Mouse (Mus musculus) limb, embryonic 11.5 days (tissue): Measurements from ENCODE around the gene Apoc3. TPM values are rescaled to one million over a fixed set of nuclear protein-coding genes. Genes with fewer than 3 reads are reported as not detected.

Source experiments
- ATAC-seq: fragments of 200-750 bp; cut with Nextera tagmentation; 2 replicates; pipeline ENCODE4 v1.8.0; 2017; ENCODE audit warnings: low read depth; ENCODE audit not compliant: insufficient number of reproducible peaks, low FRiP score, low TSS enrichment
- DNase-seq: peaks from one replicate; pipeline ENCODE4 v3.0.0-alpha.2; 2015; ENCODE audit warnings: low spot score
- H3K27ac ChIP-seq: fragments of 300-500 bp; sonication (generic); replicated peaks from 2 replicates; pipeline ENCODE4 v1.5.1; 2014; ENCODE audit warnings: low read depth, mild to moderate bottlenecking, low read length
- H3K27me3 ChIP-seq: fragments of 300-500 bp; sonication (generic); 2 replicates; pipeline ENCODE4 v1.6.1; 2014; ENCODE audit warnings: mild to moderate bottlenecking, low read length, mixed read lengths; ENCODE audit not compliant: control insufficient read depth, insufficient read depth
- H3K36me3 ChIP-seq: fragments of 300-500 bp; sonication (generic); 2 replicates; pipeline ENCODE4 v1.6.1; 2014; ENCODE audit warnings: mild to moderate bottlenecking, low read length, moderate library complexity, mixed read lengths; ENCODE audit not compliant: control insufficient read depth, insufficient read depth
- H3K4me1 ChIP-seq: fragments of 300-500 bp; sonication (generic); 2 replicates; pipeline ENCODE4 v1.6.1; 2014; ENCODE audit warnings: low read length, mixed read lengths; ENCODE audit not compliant: control insufficient read depth, insufficient read depth
- H3K4me2 ChIP-seq: fragments of 300-500 bp; sonication (generic); 2 replicates; pipeline ENCODE4 v1.6.1; 2014; ENCODE audit warnings: low read depth, mild to moderate bottlenecking, moderate library complexity; ENCODE audit not compliant: severe bottlenecking
- H3K4me3 ChIP-seq: fragments of 300-500 bp; sonication (generic); 2 replicates; pipeline ENCODE4 v1.5.1; 2014; ENCODE audit warnings: low read depth, low read length
- H3K9ac ChIP-seq: fragments of 300-500 bp; sonication (generic); 2 replicates; pipeline ENCODE4 v1.6.1; 2014; ENCODE audit warnings: mild to moderate bottlenecking, low read length
- H3K9me3 ChIP-seq: fragments of 300-500 bp; sonication (generic); 2 replicates; pipeline ENCODE4 v1.6.1; 2016; ENCODE audit warnings: low read length; ENCODE audit not compliant: control insufficient read depth
- WGBS: fragments of 180-500 bp; shearing (Covaris S2); extraction: QIAGEN DNeasy Blood & Tissue Kit; methylation state at CpG from one replicate; pipeline ENCODE4 v1.1.7; 2014; 5-methylcytosine and 5-hydroxymethylcytosine counted together
- polyA plus RNA-seq: library from polyadenylated mRNA; unstranded; fragments of >200 nt; fragmentation: Nextera tagmentation; extraction: Ambion mirVana; gene quantifications from 2 replicates; pipeline ENCODE4 v1.2.1, GENCODE M21; 2014

The Apoc3 gene
- polyA plus RNA-seq, 1 experiment from 2014 or later = not detected

DNA sequence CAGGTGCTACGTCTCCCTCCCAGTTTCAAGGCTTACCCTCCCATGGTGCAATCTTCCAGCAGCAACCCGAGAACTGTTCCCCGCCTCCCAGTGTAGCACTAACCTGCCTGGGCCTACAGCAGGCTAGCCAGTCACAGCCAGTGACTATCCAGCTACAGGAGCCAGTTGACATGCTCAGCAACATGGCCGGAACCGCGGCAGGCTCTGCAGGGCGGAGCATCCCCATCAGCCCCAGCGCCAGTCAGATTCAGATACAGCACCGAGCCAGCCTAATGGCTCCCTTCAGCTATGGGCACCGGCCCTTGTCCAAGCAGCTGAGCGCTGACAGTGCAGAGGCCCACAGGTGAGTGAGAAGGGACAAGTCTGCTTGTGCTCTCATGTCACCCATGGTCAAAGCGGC lies 25.0 kb downstream of the Apoc3 start:
- Histone ChIP-seq H3K4me1 (peaks cover 4% of the 10 kb centered on the region; the same call in 1 of the 2 replicates), H3K9ac (no peak overlapping the region), H3K36me3 (peaks cover 8% of the 10 kb centered on the region; the same call in 1 of the 2 replicates), H3K9me3 (no peaks in the 10 kb centered on the region), H3K27me3 (no peaks in the 10 kb centered on the region), H3K27ac (no peak overlapping the region), H3K4me2 (no peak overlapping the region), H3K4me3 (no peak overlapping the region)
- DNase-seq (no peak), ATAC-seq (no peak)
- WGBS = 88% methylated on average over 12 of the region's 12 CpGs

DNA sequence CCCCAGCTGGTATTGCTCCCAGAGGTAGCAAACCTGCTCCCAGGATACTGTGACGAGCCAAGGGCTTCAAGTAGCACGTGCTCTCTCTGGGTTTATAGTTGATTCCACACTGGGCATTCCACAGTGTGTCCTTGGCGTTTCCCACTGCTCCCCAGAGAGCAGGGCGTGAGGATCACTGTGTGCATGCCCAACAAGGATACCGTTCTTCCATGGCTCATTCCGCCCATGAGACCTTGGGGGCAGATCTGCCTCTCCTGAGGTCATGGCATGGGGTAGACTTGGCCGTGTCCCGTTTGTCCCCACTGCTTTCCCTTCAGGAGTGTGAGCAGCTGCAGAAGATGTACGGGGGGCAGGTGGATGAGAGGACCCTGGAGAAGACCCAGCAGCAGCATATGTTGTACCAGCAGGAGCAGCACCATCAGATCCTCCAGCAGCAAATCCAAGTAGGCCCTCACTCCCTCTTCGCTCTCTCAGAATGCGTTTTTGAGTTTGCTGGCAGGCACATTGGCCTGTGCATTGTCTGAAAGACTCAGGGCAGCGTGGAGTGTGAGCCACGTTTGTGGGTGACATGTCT lies 26.9 kb downstream of the Apoc3 start:
- 81% methylated on average over 13 of the region's 13 CpGs for WGBS
- Histone ChIP-seq H3K4me3 (no peak overlapping the region), H3K27ac (no peak overlapping the region; the same call in 1 of the 2 replicates), H3K9ac (no peak overlapping the region), H3K27me3 (no peaks in the 10 kb centered on the region), H3K4me2 (no peak overlapping the region), H3K9me3 (no peaks in the 10 kb centered on the region), H3K4me1 (peaks cover 4% of the 10 kb centered on the region; the same call in 1 of the 2 replicates), H3K36me3 (peaks cover 6% of the 10 kb centered on the region; the same call in 1 of the 2 replicates)
- ATAC-seq = no peak
- peak; percentile 45 for DNase-seq

DNA sequence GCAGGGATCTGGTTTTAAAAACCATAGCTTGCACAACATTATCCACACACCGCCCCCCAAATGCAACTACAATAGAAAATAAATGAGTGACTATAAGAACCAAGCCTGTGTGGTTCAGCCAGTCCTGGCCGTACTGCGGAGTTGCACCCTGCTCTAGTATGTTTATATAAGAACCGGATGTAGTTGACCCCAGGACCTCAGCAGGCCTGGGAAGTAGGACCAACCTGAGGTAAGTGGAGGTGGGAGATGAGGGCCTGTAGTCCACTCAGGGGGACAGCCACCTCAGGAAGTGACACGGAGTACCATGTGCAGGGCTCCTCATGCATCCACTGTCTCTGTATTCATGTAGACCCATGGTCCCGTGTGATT lies 28.0 kb downstream of the Apoc3 start:
- Histone ChIP-seq H3K4me2 (no peak overlapping the region), H3K9me3 (no peaks in the 10 kb centered on the region), H3K4me1 (peaks cover 4% of the 10 kb centered on the region; the same call in 1 of the 2 replicates), H3K36me3 (peaks cover 6% of the 10 kb centered on the region; the same call in 1 of the 2 replicates), H3K4me3 (no peak overlapping the region), H3K27ac (no peak overlapping the region), H3K9ac (no peak overlapping the region), H3K27me3 (no peaks in the 10 kb centered on the region)
- WGBS = 82% methylated on average over 6 of the region's 6 CpGs
- DNase-seq (no peak), ATAC-seq (no peak)

DNA sequence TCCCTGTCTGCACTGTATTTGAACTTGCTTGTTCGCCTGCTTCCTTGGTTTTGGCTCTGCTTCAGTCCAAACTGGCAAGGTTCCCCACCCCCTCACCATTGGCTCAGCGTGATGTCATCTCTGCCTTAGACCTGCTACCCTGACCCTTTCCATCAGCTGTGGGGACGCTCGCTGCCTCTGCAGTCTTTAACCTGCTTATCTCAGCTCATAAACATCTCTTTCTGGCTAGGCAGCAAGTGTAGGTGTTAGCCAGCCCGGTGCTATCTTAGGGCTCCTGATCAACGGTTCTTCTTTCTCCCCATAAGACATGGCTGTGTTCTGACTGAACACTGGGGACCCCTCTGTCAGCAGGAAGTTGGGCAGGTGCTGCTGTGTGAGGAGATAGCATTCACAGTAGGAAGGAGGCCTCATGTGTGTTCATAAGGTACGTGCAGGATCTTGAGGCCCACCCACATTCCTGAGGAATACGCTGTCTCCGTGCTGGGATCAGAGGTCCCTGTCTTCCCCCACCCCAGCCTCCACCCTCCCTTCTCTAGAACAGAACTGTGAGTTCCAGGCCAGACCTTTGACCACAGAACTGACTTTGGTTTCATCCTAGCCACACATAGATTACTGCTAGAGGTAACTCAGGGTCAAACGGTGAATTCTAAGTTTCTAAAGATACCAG lies 28.5 kb downstream of the Apoc3 start:
- Histone ChIP-seq H3K9ac (no peak overlapping the region), H3K36me3 (peaks cover 4% of the 10 kb centered on the region; the same call in 1 of the 2 replicates), H3K27ac (no peak overlapping the region), H3K4me2 (no peak overlapping the region), H3K9me3 (no peaks in the 10 kb centered on the region), H3K4me3 (no peak overlapping the region), H3K4me1 (peaks cover 4% of the 10 kb centered on the region; the same call in 1 of the 2 replicates), H3K27me3 (no peaks in the 10 kb centered on the region)
- WGBS = 82% methylated on average over 10 of the region's 10 CpGs
- DNase-seq (no peak), ATAC-seq (no peak)

DNA sequence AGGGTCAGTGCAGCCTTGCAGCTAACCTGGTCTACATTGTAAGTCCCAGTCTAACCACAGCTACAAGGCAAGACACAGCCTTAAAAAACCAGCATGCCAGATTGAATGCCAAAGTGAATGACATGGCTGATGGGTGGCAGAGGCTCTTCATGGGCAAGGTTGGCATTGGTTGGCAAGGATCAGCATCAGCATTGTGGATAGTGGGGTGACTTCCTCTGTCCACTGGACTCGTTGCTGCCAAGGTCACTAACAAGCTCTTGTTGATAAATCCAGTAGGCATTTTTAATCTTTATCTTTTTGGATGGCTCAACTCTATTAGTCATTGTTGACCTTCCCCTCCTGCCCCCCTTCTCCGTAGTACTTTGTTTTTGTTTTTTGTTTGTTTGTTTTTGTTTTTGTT lies 35.8 kb downstream of the Apoc3 start:
- Histone ChIP-seq H3K27me3 (no peaks in the 10 kb centered on the region), H3K36me3 (peaks cover 5% of the 10 kb centered on the region; the same call in 1 of the 2 replicates), H3K9ac (no peak overlapping the region), H3K9me3 (no peaks in the 10 kb centered on the region), H3K4me3 (no peak overlapping the region), H3K4me1 (no peaks in the 10 kb centered on the region), H3K4me2 (no peak overlapping the region), H3K27ac (no peak overlapping the region)
- 85% methylated on average over 2 of the region's 2 CpGs for WGBS
- ATAC-seq (no peak), DNase-seq (no peak)

DNA sequence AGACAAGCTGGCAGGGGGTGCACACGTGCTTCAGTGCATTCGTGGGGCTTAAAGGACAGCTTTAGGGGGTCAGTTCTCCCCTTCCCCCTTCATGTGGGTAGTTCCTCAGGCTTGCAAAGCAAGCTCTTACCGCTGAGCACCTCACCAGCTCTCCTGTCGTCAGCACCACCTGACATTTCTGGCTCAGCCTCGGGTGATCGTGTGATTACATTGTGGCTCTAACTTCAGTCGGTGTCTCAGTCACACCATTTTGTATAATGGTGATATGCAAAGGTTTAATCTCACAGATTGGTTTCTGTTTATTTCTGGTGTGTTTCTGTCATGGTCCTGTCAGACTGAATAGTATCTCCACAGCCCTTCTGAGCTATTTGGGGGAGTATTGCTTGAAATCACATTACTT lies 36.5 kb downstream of the Apoc3 start:
- Histone ChIP-seq H3K9me3 (no peaks in the 10 kb centered on the region), H3K4me2 (no peak overlapping the region), H3K36me3 (peaks cover 5% of the 10 kb centered on the region; the same call in 1 of the 2 replicates), H3K4me1 (no peaks in the 10 kb centered on the region), H3K9ac (no peak overlapping the region), H3K27ac (no peak overlapping the region), H3K27me3 (no peaks in the 10 kb centered on the region), H3K4me3 (no peak overlapping the region)
- DNase-seq (no peak), ATAC-seq (no peak)
- 87% methylated on average over 7 of the region's 7 CpGs for WGBS

DNA sequence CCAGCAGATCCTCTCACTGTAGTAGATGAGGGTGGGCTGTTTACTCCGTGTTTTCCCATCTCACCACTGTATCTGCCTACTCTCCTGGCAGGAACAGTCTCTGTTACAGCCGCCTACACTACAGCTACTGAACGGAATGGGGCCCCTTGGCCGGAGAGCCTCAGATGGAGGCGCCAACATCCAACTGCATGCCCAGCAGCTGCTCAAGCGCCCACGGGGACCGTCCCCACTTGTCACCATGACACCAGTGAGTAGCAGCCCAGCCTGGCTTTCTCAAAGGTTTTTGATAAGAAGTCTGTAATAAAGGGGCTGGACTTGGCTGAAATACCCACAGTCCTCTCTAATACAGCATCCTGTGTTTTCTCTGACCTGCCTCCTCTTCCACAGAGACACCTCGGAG lies 37.0 kb downstream of the Apoc3 start:
- peaks cover 5% of the 10 kb centered on the region; the same call in 1 of the 2 replicates for H3K36me3 ChIP-seq
- no peak for DNase-seq
- no peak overlapping the region for H3K4me2 ChIP-seq
- no peaks in the 10 kb centered on the region for H3K9me3 ChIP-seq
- no peaks in the 10 kb centered on the region for H3K4me1 ChIP-seq
- WGBS = 92% methylated on average over 9 of the region's 9 CpGs
- H3K27ac ChIP-seq = no peak overlapping the region
- H3K27me3 ChIP-seq = no peaks in the 10 kb centered on the region
- ATAC-seq = no peak
- H3K4me3 ChIP-seq = no peak overlapping the region
- no peak overlapping the region for H3K9ac ChIP-seq

DNA sequence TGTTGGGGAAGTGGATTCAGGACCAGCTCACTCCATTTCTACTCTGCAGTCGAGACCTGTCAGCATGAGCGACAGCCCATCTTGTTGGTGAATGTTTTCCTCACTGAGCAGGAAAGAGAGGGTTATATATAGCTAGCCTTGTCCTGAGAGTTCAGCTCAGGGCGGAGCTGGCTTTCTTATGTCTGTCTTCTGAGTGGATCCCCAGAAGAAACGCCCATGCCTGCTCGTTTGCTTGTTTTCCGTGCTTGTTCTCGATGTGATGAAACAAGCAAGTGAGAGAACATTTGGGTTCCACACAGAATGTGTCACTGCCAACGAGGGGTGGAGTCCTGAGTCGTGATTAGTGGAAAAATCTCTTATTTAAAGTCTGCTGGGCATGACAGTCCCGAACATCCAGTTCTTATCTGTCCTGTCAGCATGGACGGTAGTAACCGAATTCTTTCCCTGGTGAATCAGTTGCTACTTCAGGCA lies 38.7 kb downstream of the Apoc3 start:
- ATAC-seq (no peak), DNase-seq (no peak)
- H3K27ac ChIP-seq = no peak overlapping the region
- 82% methylated on average over 12 of the region's 12 CpGs for WGBS
- H3K4me2 ChIP-seq = no peak overlapping the region
- no peak overlapping the region for H3K4me3 ChIP-seq
- no peaks in the 10 kb centered on the region for H3K9me3 ChIP-seq
- no peaks in the 10 kb centered on the region for H3K27me3 ChIP-seq
- no peak overlapping the region for H3K9ac ChIP-seq
- peaks cover 5% of the 10 kb centered on the region; the same call in 1 of the 2 replicates for H3K36me3 ChIP-seq
- H3K4me1 ChIP-seq = no peaks in the 10 kb centered on the region
